Mouse (Mus musculus) subcutaneous adipose tissue, adult 2 months (tissue): Measurements from ENCODE around the gene Bpifb9a. TPM values are rescaled to one million over a fixed set of nuclear protein-coding genes. Genes with fewer than 3 reads are reported as not detected.

Experiments used
- polyA plus RNA-seq: library from polyadenylated mRNA; depleted of rRNA; stranded (reverse); fragments of >200 nt; gene quantifications from 2 replicates; pipeline ENCODE4 v1.2.3, GENCODE M21; 2012; ENCODE audit warnings: low replicate concordance; rRNA removed

Bpifb9a gene
- not detected in 2 replicates for polyA plus RNA-seq

DNA sequence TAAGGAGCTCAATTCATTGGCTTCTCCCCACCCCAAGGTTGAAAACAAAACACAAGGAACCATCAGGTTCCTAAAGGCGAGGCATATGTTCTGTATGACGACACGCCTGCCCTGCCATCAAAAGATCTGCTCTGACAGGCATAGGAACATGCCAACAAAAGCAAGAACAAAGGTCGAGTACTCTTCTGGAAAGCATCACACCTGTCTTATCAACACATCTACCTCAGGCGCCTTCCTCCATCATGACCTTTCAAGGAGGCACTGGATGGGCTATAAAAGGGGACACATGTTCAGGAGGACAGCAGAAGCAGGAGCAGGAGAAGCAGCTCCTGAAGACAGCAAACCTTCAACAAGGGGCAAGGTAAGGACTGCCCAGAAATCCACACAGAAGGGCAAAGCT is at the start of gene Bpifb9a:
Gene Bpifb9a, plus strand, starts transcription at position 301 of the 400 bp plus-strand sequence.

DNA sequence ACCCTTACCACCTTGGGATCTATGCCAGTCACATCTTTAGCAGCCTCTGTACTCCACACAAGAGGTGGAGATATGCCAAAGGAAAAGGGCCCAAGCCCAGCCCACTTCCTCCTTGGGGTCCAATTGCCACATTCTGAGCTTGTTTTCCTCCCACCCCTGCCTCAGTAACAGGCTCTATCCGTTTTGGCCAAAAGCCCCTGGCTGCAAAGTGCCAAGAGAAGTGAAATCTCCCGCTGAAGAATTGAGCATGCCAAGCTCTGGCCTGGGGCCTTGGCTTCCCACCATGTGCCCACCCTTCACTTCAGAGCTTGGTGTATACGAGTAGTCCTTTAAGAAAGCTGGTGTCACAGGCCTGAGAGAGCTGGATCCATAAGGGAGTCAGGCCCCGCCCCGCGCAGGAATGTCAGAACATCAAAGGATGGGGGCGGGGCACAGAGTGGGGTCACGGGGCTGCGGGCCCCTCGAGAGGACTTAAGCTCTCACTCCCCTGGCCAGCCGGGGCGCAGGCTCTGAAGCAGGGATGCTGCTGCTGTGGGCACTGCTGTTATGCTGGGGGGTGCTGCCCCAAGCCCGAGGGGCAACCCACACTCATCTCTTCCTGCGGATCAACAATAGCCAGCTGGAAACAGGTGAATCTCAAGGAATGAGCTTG is 34.3 kb upstream of the Bpifb9a start, which contains the start of gene Bpifb5:
Gene Bpifb5, plus strand, starts transcription at position 478 of the 652 bp plus-strand sequence.

DNA sequence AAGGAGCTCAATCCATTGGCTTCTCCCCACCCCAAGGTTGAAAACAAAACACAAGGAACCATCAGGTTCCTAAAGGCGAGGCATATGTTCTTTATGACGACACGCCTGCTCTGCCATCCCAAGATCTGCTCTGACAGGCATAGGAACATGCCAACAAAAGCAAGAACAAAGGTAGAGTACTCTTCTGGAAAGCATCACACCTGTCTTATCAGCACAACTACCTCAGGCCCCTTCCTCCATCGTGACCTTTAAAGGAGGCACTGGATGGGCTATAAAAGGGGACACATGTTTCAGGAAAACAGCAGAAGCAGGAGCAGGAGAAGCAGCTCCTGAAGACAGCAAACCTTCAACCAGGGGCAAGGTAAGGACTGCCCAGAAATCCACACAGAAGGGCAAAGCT is 49.3 kb downstream of the Bpifb9a start, which contains the start of gene Bpifb9b:
Gene Bpifb9b, plus strand, starts transcription at position 301 of the 400 bp plus-strand sequence.

Other genes starting within 250 kb of the Bpifb9a start
- not detected in 2 replicates for gene Bpifa2, start 249.6 kb upstream of the Bpifb9a start, polyA plus RNA-seq
- not detected in 2 replicates for gene Bpifa3, start 127.5 kb upstream of the Bpifb9a start, polyA plus RNA-seq
- 0.10 TPM in 1 of 2 replicates, not detected in the other for gene Bpifa1, start 115.0 kb upstream of the Bpifb9a start, polyA plus RNA-seq
- gene Bpifa5, start 95.2 kb upstream of the Bpifb9a start, polyA plus RNA-seq: not detected in 2 replicates
- gene Bpifb1, start 67.0 kb upstream of the Bpifb9a start, polyA plus RNA-seq: 0.09 and 0.54 TPM in 2 replicates
- 0.13 and 18.8 TPM in 2 replicates for gene Bpifb5, start 34.1 kb upstream of the Bpifb9a start, polyA plus RNA-seq
- not detected in 2 replicates for gene Bpifb9b, start 49.4 kb downstream of the Bpifb9a start, polyA plus RNA-seq
- 11.2 and 12.8 TPM in 2 replicates for gene Cdk5rap1, start 115.2 kb downstream of the Bpifb9a start, polyA plus RNA-seq
- gene Snta1, start 150.2 kb downstream of the Bpifb9a start, polyA plus RNA-seq: 25.8 and 67.9 TPM in 2 replicates
- gene Cbfa2t2, start 178.6 kb downstream of the Bpifb9a start, polyA plus RNA-seq: 11.2 and 20.3 TPM in 2 replicates